Mouse (Mus musculus): ENCODE data around the gene Krt7.

- TF ChIP-seq CTCF (IDR thresholded peaks at IDR 0.05; ENCODE audit: low read depth), result no peak
- no peak for TF ChIP-seq EP300 (IDR thresholded peaks at IDR 0.05; ENCODE audit: low read depth)
Measured at GRCm38 (mm10) chr15:101363933-101364332, 46.9 kb upstream of the Krt7 start.
